Mouse (Mus musculus) cerebellum, postnatal 14 days (tissue): Measurements from ENCODE around the gene Cog6.

Experiments
- DNase-seq, 2 experiments: peaks; one replicate each; pipeline ENCODE4 v3.0.0; 2021; ENCODE audit warnings: mixed read lengths in 2 of 2

Cog6 gene

DNA sequence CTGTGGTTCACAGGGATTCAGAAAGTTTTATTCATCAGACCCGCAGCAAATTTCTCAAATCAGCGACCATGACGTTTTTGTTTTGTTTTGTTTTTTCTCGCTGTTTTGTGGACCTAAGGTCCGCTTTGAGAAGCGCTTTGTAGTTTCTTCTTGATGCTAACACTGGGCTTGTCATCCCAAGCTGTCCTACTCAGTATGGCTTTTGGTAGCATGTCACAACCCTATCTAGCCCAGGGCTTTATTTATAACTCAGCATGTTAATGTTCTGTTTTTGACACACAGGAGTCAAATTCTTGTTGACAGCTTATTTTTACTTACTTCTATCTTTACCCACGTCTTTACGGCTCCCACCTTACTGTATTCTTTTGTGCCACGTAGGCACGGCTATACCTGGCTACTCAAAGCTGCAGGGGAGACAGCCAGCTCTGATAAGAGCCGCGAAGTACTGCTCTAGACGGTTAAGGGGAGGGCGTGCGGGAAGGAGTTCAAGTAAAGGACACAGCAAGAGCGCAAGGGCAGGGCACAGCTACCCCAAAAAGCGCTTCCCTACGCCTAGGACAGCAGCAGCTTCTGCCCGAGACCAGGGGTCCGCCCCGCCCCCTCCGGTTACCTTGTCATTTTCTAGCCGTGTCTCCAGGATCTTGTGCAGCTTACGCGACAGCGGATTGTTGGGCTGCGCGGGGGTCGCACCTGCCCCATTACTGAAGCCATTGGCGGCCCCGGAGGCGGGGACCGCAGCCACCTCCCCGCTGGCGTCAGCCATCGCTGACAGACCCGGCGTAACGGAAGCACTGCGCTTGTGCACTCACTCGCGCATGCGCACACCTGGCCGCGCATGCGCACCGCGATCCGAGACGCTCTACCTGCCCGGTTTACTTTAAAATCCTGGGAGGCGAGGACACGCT is at the start of gene Cog6:
TSS of gene Cog6 (minus strand) at position 802 of the 905 bp plus-strand sequence.
- DNase-seq, result peak; percentile 88 to 93

DNA sequence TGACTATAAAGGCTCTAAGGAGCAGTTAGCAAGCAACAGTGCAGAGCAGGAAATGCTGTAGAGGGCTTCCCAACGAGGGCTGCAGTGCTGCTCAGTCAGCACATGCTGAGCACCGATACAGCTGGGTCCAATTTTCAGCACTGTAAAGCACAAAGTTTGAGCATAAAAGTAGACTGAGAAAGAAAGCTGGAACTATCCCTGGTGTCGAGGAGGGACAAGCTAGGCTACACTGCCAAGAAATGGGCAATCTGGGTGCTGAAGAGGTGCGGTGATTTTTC is 49.0 kb upstream of the Cog6 start:
- no peak for DNase-seq

DNA sequence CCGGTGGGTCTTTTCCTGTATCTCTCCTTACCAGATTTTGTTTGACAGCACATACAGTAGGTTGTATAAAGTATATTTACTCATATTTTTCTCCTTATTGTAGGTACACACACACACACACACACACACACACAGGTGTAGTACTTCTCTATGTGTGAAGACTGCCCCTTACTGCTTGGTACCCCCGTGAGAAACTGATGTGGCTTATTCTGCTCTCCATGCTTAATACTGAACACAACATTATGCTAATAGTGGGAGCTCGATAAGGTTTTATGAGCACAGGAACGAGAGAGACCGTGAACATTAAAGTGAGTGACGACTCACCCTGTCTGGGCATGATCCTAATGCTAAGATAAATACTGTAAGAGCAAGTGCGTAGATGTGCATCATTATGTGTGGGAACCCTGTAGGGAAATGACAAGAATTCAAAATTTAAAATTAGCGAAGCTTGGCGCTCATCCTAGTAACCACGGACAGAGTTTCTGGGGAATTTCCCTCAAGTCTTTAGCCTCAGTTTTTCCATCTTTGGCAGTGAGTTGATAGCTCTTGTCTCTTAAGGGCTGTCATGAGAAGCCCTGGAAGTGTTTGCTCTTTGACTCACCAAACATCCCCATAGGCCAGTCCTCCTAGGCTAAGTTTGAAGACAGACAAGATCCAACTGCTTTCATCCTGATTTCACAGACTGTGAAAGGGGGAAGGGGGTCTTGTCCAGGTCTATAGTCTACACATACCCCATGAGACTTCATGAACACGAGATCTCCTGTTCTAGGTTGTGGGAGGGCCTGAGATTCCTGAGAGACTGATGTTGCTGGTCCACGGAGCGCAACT is 48.4 kb upstream of the Cog6 start:
- DNase-seq, result no peak

DNA sequence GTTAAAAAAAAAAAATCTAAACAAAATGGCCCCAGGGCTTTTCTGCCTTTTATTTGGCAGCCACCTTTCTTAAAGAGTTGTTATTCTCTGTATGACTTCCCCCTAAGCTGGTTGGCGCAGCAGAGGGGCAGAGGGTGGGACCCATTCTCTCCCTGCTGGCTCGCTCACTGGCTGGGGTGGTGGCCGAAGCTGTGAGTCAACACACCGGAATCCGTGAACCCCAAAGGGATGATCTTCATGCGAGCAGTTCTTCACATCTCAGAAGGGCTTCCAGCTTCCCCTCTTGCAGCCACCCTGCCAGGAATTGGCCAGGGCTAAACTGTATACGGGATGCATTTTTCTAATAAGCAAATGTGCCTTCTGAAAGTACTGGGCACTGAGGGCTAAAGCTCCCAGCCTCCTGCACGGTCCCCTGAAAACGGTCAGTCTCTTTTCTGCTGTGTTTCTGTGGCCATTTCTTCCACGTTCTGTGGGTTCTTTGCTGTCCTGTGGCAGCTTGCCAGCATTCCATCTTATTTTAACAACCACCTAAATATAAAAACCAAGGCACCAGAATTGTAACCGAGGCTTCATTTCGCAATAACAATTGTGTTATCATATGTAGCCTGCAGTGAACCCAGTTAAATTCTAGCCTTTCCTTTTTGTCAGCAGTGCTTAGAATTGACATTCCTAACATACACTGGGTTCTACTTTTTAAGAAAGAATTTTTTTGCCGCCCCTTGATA is 46.5 kb upstream of the Cog6 start:
- DNase-seq, result no peak

DNA sequence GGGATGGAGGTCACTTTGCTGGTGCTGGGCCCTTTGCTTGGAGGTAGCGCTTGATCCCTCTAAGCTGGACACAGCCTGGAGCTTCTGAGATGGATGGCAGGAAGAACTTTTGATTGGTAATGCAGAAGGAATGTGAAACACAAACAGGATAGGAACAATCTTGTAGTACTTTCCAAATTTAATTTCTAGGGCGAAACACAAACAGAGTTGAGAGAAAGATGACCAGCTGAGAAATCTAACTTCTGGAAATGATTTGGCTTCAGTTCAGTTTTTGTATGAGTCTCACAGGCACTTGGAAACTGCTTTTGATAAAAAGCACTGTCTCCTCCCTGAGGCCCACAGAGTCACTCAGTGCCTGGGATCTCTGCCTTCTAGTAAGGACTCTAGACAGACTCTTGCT is 42.9 kb upstream of the Cog6 start:
- no peak for DNase-seq

DNA sequence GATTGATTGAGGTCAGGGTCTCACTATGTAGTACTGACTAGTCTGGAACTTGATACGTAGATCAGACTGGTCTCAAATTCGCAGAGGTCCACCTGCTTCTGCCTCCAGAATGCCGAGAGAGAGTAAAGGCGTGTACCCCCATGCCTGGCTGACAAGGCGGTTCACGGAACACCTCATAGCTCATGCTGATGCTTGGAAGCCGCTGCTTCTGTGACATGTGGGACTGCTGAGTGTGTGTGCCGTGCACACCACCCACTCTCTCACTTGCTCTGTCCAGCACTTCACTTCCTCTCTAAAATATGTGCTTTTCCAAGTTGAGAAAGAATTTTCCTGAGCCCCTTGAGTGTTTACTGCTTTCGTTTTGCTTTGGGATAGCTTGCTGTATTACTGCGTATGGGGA is 39.4 kb upstream of the Cog6 start:
- DNase-seq, result no peak

DNA sequence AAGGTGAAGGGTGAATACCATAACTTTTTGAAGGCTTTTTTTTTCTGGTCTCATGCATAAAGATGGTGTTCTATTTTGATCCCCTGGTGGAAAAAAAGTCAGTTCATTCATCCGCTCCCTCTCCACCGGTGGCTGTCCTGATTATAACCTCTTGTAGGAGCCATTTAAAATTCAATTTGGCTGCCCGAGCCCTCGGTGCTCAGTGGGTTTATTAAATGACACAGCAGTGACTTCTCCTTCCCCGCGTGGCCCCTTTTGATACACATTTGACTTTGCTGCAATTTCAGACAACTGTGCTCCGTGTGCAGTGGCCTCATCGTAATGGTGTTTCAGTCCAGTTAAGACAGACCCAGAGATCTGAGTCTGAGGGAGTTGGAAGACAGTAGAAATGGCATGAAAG is 35.3 kb upstream of the Cog6 start:
- no peak for DNase-seq

DNA sequence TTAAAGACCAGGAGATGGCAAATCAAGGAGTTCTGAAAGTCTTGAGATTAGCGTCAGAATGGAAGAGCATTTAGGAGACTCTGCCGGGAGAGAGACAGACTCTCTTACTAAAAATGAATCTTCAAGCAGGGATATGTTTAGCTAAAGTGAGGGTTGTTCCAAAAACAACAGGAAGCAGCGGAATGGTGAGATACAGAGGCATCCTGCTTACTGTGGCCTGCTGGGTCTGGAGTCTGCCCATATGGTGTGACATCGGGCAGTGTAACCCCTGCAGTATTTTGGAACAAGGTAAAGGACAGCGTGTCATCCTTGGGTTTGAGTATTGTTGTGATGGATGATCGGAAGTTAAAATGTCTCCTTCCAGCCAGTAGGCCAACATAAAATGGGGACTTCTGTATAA is 29.3 kb upstream of the Cog6 start:
- peak; percentile 60 to 88 for DNase-seq

DNA sequence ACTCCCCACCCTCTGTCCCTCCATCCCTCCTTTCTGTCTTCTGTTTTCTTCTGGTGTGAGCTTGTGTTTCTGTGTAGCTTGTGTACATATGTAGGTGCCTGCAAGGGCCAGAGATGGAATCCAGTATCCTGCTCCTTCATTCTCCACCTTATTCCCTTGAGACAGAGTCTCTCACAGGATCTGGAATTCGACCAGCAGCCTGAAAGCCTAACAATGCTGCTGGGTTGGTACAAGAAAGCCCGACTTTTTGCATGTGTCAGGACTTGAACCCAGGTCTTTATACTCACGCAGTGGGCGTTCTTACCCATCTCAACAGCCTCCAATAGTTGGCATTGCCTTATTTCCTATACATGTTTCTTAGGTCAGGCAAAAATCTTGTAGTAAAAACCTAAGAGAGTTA is 28.7 kb upstream of the Cog6 start:
- peak; percentile 15 to 52 for DNase-seq

DNA sequence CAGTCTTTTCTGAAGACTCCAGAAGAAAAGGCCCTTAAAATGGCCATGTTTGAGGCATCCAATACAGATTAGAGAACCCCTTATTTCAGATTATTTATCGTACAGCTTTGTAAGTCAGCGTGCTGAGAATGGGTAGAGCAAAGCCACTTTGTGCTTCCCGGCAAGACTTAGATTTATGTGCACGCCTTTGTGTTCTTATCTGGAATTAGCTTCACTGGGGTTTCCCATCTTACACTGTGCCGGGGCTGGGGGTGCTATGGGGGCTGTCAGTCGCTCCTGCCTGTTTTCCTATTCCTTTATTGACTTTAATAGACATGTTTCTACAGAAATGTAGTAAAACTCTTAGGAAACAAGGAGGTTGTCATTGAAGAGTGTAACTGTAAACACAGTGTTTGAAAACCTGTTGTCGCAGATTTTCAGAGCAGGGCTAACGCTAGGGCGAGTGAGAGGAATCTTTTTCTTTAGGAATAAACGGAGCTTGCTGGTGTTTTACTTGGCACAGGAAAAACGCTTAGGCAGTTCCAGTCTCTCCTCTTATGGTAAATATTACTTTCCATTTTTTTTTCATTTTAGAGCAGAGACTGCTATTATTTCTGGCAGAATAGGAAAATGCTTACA is 27.8 kb upstream of the Cog6 start:
- DNase-seq, result peak in 1 of 2 experiments; percentile 34

DNA sequence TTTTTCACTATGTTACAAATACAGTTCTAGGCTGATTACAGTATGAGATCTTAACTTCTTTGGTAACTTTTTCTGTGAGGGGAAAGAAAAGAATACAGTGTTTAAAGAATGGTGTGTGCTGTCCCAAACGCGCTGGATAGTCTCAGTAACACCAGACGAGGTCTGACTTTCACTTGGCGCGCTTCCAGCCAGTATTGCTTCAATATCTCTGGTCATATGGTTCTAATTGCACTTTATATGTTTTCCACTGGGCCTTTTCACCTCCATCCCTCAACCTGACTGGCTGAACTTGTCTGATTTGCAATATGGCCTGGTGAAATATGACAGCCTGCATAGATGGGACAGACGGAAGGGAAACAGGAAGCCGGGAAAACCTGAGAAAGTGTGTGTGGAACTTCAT is 27.2 kb upstream of the Cog6 start:
- peak; percentile 42 to 53 for DNase-seq

DNA sequence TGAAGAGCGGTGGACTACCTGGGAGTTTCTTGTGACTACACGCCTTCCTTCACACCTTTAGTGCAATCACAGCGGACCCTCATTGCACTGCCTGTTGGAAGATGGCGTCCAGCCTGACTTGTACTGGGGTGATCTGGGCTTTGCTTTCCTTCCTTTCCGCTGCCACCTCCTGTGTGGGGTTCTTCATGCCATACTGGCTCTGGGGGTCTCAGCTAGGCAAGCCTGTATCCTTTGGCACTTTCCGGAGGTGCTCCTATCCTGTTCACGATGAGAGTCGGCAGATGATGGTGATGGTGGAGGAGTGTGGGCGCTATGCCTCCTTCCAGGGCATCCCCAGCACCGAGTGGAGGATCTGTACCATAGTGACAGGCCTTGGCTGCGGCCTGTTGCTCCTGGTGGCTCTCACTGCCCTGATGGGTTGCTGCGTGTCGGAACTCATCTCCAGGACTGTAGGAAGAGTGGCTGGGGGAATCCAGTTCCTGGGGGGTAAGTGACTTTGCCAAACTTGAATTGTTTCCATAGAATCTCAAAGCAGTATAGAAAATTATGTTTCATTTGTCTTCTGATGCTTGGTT is 26.3 kb upstream of the Cog6 start:
- DNase-seq, result peak in 1 of 2 experiments; percentile 50

DNA sequence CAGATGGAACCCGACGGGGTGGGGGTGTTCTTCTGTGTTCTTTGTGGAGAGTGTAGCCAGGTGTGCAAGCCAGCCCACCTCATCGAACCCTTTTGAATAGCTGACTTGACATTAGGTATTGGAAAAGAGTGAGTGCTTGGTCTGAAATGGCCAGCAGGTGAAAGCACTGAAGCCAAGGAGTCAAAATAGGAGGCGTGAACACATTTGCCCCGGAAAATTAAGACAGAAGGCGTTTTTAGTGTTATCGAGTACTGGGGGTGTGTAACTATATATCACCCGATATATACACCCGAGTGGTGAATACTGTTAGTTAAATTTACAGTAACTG is 25.2 kb upstream of the Cog6 start:
- DNase-seq, result peak; percentile 49 to 71

DNA sequence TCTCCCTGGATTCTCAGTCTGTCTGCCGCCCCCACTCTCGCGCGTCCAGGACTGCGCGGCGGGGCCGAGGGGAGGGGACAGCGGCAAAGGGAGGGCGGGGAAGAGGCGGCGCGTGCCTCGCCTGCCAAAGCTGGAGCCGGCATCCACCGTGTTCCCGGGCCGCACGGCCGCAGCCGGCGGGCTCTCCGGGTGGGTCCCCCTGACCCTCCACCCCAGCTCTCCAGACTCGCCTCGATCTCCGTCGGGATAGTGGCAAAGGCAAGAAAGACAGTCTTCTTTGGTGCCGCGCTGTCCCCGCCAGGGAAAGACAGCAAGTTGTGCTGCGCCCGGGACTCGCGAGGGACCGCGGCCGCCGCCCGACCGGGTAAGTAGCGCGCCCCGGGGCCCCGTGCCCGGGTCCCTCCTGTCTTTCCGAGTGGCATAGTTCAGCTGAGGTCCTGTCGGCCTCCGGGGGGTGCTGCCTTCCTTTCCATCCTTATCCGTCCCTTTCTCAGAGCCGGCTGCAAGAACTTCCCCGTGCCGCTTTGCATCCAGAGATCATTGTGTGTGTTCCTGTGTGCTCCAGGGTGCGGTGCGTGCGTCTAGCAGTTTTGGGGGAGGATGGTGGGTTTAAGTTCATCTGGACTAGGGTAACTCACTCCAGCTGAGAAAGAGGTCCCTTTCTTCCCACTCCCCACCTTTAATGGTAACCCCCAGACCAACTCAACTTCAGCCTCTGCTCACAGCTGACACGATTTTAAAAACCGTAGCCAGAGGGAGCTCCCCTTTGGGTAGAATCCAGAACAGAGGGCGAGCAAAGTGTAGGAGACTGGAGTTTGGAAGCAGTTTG is 24.6 kb upstream of the Cog6 start, which contains the start of gene Lhfp:
TSS of gene Lhfp (plus strand) at position 118 of the 829 bp plus-strand sequence.
- peak; percentile 68 to 84 for DNase-seq

DNA sequence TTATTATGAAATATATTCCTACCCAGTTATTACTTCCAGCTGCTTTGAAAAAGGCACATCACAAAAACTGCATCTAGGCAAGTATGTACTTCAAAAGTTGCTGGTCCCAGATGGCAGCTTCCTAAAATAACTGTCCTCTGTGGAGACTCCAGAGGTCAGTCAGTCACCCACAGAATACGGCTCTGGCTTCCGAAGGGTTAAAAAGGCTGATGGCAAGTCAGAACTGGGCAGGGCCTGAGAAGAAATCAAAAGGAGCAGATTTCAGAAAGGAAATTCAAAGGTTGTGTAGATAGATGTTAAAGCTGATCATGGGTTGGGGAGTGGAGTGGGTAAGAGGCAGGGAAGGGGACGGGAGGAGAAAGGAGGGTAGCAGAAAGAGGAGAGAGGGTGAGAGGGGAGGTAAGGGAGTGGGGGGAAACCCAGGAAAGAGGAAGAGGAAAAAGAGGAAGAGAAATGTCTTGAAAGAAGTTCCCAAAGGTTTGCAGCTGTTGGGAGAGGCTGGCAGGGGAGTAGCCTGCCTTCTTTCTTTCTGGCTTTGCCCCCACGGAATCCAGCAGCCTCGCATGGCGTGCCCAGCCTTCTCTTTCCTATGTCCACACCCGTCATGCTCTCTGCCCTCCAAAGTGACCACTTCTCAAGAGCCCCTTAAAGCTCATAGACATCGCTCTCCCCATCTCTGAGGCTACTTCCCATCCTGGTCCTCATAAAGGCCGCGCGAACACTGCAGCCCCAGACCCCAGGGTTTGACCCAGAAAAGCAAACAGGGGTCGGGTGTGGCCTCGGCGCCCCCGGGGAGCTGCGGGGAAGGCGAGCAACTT is 23.8 kb upstream of the Cog6 start:
- no peak for DNase-seq

DNA sequence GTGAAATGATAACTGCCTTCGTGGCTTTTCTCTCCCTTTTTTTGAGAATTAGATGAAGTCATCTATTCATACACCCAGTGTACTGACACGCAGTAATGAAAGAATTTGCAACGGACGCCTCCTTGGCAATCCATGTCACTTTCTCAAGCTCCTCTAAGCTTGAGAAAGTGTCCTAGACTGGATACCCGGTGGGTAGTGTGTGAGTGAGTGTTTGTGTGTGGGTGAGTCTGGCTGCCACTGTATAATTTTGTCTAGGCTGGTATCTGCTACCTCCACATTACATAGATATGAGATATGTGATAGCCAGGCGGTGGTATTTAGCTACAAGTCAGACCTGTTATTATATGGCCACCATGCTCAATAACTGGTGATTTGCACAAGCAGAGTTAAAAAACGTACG is 22.7 kb upstream of the Cog6 start:
- DNase-seq, result no peak

DNA sequence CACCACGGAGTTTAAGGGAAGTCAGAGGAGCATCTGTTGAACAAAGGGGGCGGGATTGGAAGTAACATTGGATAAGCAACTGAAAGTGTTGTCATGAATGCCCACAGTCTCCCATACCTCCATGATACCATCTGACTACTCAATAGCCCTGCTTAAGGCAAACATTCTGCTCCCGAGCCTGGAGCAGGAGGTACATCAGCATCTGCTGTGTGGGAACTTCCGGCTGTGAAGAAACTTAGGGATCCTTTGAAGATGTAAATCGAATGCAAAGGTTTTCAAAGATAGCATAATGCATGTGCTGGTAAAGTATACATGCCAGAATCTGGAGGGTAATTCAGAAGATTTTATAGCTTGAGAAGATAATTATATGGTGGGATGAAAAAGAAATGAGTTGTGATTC is 21.9 kb upstream of the Cog6 start:
- no peak for DNase-seq

DNA sequence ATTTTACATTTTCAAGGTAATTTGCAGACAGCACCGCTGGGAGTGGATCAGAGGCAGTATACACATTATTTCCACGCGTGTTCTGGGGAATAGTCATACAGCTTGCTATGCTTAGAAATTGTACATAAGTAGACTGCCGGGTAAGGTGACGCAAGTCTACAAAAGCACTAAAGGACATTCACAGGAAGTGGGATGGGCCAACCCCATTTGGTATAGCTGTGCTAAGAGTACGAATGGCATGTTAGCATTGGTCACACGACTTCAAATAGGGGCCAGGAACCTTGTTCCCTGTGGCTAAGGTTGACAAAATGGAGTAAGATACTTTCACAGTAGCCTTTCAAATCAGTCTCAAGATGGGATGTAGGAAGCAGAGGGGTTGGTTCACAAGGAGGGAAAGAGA is 19.9 kb upstream of the Cog6 start:
- no peak for DNase-seq

DNA sequence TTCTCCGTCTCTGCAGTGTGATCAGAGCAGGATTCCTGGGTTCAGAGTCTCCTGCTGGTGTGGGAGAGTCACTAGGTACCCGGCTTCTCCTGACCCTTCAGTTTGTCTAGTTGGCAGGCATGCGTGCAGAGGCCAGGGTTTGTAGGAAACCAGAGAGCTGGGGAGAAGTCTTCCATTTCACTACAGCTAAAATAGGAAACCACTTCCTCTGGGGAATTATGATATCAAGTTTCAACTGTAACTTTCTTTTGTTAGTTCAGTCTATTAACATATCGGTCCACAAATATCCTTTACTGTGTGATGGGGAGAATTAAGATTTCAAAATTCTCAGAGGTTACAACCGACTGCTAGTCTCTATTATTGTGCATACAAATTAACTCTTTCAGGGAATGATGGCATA is 19.0 kb upstream of the Cog6 start:
- no peak for DNase-seq

DNA sequence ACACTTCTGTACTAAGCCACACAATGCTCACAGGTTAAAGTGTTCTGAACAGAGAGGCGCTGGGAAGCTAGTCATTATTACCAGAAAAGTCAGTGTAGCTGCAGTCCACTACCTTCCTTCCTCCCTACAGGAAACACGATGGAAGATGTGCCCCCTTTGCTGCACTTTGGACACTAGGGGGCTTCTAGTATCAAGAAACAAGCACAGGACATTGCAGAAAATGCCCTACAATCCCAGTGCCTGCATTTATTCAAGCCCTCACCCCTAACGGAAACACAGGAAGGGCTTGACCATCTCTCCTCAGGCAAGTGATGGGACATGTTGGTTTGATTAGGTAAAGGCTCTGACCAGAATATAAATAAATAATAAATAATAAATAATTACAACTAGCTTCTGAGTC is 16.4 kb upstream of the Cog6 start:
- DNase-seq, result peak; percentile 46 to 63

DNA sequence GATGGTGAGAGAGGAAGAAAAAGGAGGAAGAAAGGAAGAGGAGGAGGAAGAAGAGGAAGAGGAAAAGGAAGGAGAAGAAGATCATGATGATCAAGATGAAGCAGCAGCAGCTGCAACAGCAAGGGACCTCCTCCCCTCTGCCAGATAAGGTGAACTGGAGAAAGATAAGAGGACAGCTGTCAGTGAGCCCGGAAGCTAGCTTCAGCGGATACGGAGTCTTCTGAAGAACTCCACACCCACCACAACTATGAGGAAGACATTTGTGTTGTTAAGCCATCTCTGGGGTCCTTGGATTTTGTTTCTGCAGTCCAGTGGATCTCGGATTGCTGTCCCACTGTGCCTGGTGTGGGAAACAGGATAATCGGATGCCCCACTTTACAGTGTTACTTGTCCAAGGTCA is 15.4 kb upstream of the Cog6 start:
- no peak for DNase-seq
